Mouse (Mus musculus) adrenal gland, postnatal 36 days (tissue): ENCODE measurements around the gene Dus3l. TPM values are rescaled to one million over a fixed set of nuclear protein-coding genes. Genes with fewer than 3 reads are reported as not detected.

ENCODE experiments used
- DNase-seq, 2 experiments: peaks; one replicate each; pipeline ENCODE4 v3.0.0; 2021; ENCODE audit warnings: mixed read lengths in 1 of 2
- total RNA-seq, 2 experiments: library from RNA; stranded (reverse); gene quantifications; 2 replicates each; pipeline ENCODE4 v1.2.3; 2021

Gene Dus3l
- total RNA-seq, 2 experiments from 2014 or later = 31.5 to 32.5 TPM

DNA sequence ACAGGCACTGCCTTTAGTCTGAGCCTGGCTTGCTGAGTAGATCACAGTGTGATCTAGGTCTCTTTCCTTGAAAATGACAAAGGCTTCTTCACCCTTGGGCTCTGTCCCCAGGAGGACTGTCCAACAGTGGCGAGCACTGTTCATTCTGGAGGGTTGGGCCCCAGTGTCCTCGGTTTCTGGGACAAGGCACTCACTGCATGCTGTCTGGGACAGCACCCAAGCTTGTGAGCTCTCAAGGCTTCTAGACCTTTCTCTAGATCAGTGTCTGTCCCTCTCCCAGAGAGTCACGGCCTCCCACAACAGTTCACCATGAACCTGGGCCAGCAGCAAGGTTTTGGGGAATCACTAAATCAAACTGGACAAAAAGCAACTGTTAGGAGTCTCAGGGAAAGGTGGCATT lies 28.0 kb downstream of the Dus3l start:
- DNase-seq = peak in 1 of 2 experiments; percentile 51

DNA sequence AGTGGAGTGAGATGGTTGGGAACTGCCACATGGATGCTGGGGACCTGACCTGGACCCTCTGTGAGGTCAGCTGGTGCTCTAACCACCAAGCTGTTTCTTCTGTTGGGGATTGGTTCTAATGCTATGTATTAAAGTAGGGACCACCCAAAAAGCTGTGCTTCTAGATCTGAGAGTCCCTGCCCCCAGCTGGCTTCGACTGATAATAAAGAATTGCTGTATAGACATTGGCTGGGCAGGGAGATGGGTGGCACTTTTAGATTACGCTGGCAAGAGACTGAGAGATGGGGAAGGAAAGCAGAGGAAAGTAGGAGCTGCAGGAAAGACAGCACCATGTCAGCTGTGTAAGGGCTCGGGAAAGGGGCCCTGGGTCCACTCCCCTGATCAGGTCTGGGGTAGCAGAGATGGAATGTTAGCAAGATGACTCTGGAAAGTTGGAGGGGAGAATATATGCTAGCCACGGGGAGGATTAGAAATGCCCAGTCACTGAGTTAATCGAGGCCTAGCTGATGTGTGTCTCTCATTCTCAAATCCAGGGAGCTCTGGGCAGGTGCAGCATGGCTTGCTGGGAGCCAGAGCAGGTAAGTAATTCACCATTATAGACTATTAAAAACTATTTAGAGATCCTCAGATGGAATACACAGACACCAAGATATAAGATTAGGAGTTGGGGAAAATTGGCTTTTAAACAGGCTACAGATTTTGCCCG lies 29.2 kb downstream of the Dus3l start:
- no peak for DNase-seq

DNA sequence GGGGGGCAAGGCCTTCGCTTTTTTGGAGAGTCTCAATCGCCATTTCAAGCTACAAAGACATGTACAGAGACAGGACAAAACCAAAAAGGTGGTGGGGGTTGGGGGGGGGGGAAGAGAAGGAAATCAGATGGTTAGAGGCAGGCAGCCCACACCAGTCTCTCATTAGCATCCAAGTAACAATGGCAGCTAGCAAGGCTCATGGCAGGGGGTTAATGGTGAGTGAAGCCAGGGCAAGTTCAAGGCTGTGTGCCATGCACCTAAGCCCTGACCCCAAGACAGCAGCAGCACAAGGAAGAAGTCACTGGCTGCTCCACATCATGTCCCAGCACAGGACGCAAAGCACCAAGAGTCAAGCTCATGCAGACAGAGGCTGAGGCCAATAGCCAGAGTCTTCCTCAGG lies 34.7 kb downstream of the Dus3l start:
- DNase-seq = no peak

DNA sequence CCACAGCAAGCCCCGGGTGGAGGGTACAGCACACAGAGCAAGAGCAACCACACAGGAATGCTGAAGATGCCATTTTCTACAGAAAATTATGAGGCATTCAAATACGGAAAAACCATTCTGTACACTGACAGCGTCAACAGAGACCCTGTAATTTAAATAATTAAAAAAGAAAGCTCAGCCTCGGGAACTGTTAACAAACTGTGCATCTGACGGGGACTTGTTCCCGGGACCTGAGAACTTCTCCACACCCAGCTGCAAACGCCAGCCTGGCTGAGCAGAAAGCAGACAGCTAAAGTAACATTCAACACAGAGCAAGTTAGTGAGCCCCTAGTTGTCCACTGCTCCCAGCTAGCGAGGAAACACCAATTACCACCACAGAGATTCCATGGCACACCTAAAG lies 37.5 kb downstream of the Dus3l start:
- DNase-seq = no peak

DNA sequence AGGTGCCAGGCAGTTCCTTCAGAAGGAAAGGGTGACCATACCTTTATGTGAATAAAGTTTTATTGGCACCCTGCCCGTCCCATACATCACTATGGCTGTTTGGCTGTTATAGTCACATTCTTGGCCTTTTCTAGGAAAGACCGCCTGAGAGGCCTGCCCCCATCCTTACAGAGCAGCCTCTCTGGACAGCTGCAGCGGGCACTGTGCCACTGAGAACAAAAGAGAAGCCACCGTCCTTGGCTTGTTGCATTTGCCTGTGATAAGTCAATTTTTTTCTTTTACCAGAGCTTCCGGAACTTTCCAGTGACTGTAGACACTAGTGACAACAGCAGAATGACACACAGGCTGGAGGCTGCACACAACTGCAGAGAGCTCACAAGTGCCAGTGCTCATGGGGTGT lies 40.4 kb downstream of the Dus3l start:
- DNase-seq = peak; percentile 78 to 79

DNA sequence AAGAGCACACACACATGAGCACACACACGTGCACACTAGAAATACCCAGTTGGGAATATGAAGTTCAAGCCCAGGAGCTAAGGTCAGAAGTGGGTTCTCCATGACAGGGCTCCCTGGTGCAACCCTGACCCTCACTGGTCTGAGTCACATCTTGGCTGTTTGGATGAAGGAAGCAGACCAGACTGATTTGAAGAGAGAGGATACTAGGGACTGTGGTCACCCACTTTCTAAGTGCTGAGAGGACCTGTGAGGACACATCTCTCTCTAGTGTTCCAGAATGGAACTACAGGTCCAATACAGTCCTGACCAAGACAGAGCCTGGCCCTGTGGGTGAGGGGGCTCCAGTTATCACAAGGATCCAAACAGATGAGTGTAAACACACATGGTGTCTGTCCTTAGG lies 41.2 kb downstream of the Dus3l start:
- peak; percentile 54 to 57 for DNase-seq

DNA sequence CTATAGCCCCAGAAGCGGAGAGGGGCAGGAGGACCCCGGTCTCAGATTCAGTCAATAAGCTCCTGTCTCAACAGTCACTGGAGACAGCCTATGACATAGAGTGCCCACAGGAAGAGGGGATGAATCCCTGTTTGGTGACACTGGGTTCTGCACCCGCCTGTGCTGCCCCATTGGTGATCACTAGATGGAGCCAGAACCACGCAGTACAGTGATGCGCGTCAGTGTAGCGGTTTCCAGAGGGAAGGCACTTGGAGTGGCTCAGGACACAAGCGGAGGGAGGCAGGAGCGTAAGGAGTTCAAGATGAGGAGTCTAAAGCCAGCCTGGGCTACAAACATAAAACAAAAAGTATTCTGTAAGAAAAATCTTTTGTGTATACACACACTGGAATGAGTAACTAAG lies 44.0 kb downstream of the Dus3l start:
- peak; percentile 84 to 85 for DNase-seq

DNA sequence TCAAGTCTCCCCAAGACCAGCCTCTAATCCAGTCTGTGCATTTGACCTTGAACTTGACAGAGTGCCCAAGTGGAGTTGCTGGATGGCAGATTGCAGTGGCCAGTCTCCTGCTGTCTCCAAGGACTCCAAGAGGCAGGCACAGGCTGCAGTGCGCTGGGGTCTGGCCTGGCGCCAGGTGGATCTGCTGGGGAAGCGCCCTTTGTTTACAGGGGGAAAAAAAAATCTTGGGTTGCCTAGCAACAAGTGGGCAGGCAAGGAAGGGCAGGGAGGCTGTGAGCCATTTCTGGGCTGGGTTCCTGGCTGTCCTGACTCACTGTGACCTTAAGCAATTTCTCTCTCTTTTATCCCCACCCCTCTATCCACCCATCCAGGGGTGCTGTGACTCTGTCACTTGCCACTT lies 45.7 kb downstream of the Dus3l start:
- DNase-seq = peak; percentile 98

DNA sequence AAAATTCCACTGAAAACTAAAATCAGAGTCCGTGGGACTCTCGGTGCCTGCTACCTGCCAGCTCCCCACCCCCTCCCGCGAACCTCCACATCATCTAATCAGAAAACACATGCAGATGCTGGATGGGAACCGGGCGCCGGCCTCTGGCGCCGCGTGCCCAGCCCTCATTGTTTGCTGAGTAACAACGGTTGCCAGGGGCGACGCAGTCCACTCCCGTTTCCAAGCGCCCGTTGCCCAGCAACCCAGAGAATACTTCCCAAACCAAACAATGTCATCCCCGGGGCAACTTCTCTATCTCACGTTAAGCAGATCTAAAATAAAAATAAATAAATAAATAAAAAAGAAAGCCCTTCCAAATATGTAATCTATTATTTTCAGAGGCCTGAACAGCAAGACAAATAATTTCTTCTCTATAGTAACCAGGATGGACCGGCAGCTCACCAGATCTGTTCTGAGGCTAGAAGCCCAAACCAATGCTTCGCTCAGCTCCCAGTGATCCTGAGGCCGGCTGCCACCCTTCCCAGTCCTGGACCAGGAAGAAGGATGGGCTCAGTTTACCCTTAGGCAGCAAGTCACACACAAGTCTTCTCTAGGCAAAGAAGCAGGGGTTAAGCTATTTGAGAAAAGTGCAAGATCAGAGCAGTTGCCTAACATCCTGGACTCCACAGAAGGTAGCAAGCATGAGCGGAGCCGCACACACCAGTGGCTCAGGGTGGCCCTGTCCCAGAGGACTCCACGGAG lies 49.9 kb downstream of the Dus3l start:
- peak; percentile 82 to 85 for DNase-seq

DNA sequence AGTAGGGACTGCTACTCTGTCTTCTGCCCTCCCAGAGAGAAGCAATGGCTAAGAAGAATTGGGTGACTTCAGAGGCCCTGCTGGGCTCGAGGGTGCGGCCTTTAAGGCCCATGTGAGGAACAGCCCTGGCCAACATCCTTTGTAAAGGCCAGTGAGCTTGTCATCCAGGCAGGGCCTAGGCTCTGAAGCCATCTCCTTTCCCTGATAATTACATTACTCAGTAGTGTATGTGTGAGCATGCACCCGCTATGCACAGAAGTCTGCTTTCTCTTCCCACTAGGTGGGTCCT lies 50.4 kb downstream of the Dus3l start:
- DNase-seq = no peak

DNA sequence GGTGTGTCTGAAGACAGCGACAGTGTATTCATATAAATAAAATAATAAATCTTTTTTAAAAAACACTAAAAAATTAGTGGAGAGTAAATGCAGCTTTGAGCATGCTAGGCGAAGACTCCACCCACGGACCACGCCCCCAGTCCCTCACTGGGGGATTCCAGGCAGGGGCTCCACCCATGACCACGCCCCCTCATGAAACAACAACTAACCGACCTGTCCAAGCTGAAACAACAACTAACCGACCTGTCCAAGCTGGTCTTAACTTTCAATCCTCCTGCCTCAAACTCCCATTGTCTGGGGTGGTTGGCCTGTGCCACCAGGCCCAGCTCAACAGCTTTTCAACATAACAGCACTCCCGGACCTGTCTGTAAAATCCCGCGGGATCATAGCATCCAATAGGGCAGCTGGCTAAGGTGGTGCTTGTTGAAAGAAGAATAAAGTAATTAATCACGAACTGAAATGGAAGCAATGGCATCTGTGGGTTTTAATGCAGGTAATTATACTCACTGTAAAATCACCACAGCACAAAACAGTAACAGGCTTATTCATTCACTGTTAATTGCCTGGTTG lies 53.6 kb downstream of the Dus3l start:
- peak in 1 of 2 experiments; percentile 40 for DNase-seq

DNA sequence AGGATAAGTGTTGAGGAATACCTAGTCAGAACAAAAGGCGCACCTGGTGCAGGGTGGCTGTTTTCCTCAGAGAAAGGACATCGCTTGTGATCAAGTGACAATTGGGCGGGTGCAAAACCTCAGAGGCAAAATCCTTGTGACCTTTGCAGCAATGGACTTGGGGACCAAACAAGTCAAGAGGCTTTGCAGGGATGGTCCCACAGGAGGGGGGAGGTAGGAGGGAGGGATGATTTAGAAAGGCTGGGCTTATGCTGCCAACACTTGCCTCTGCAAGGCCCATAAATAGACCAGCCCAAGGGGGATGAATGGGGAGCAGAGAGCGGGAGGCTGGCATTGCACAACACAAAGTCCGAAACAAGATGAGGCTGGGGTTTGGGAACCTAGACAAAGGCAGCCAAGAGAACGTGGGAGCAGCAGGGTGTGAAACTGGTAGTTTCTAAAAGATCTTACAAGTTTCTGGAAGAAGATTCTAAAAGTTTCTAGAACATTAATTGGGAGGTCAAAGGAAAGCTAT lies 54.5 kb downstream of the Dus3l start:
- no peak for DNase-seq

Other genes starting within 250 kb of the Dus3l start
- 1 to 10 TPM in 1 of 2 experiments, under 1 TPM in 1; 0.95 to 1.6 TPM for gene Gm20219, start 210.4 kb upstream of the Dus3l start, total RNA-seq
- gene Safb2, start 180.2 kb upstream of the Dus3l start, total RNA-seq = 100 to 1,000 TPM; 103 to 126 TPM
- 100 to 1,000 TPM; 103 to 122 TPM for gene Safb, start 179.9 kb upstream of the Dus3l start, total RNA-seq
- gene 2410015M20Rik, start 155.0 kb upstream of the Dus3l start, total RNA-seq = 100 to 1,000 TPM; 293 to 327 TPM
- 100 to 1,000 TPM; 804 to 953 TPM for gene Rpl36, start 151.3 kb upstream of the Dus3l start, total RNA-seq
- gene Lonp1, start 137.9 kb upstream of the Dus3l start, total RNA-seq = 100 to 1,000 TPM; 582 to 584 TPM
- gene Catsperd, start 136.6 kb upstream of the Dus3l start, total RNA-seq = 1 to 10 TPM; 1.5 to 2.4 TPM
- 10 to 100 TPM; 67.8 to 74.1 TPM for gene Ranbp3, start 91.5 kb upstream of the Dus3l start, total RNA-seq
- 100 to 1,000 TPM; 290 to 298 TPM for gene Ndufa11, start 47.0 kb upstream of the Dus3l start, total RNA-seq
- 10 to 100 TPM; 14.7 to 36.6 TPM for gene Vmac, start 46.7 kb upstream of the Dus3l start, total RNA-seq
- 1 to 10 TPM; 3.8 to 5.4 TPM for gene Nrtn, start 7.2 kb upstream of the Dus3l start, total RNA-seq
- under 1 TPM; 0.26 to 0.60 TPM for gene Prr22, start 5.5 kb downstream of the Dus3l start, total RNA-seq
- 1 to 10 TPM; 4.4 to 5.3 TPM for gene Rfx2, start 66.3 kb downstream of the Dus3l start, total RNA-seq
- under 1 TPM; 0.30 to 0.53 TPM for gene Acsbg2, start 109.7 kb downstream of the Dus3l start, total RNA-seq
- 10 to 100 TPM in 1 of 2 experiments, 1 to 10 TPM in 1; 4.8 to 12.3 TPM for gene 1700061G19Rik, start 110.7 kb downstream of the Dus3l start, total RNA-seq
- 10 to 100 TPM; 32.6 to 35.6 TPM for gene Mllt1, start 170.7 kb downstream of the Dus3l start, total RNA-seq
- under 1 TPM in 1 of 2 experiments, not detected in 1; 0.23 TPM for gene Acer1, start 217.4 kb downstream of the Dus3l start, total RNA-seq
- 100 to 1,000 TPM; 110 to 114 TPM for gene Clpp, start 225.5 kb downstream of the Dus3l start, total RNA-seq
- gene Alkbh7, start 232.6 kb downstream of the Dus3l start, total RNA-seq = 10 to 100 TPM; 50.3 to 83.8 TPM
- 1 to 10 TPM in 1 of 2 experiments, under 1 TPM in 1; 0.76 to 2.7 TPM for gene Pspn, start 235.3 kb downstream of the Dus3l start, total RNA-seq
- 10 to 100 TPM; 44.3 to 65.3 TPM for gene Gtf2f1, start 246.5 kb downstream of the Dus3l start, total RNA-seq
- not detected for gene Gm17949, start 246.7 kb downstream of the Dus3l start, total RNA-seq